Mouse (Mus musculus): ENCODE results near the gene Gm21294. TPM values are rescaled to one million over a fixed set of nuclear protein-coding genes. Genes with fewer than 3 reads are reported as not detected.
"Not testable (repeated sequence)": the region's sequence is repeated elsewhere in the genome, so short reads cannot be mapped to it uniquely, and the experiment has no call there.

Gene Gm21294
- polyA plus RNA-seq (2014; fragmentation: Nextera tagmentation; extraction: Ambion mirVana): not detected in 2 replicates

DNA sequence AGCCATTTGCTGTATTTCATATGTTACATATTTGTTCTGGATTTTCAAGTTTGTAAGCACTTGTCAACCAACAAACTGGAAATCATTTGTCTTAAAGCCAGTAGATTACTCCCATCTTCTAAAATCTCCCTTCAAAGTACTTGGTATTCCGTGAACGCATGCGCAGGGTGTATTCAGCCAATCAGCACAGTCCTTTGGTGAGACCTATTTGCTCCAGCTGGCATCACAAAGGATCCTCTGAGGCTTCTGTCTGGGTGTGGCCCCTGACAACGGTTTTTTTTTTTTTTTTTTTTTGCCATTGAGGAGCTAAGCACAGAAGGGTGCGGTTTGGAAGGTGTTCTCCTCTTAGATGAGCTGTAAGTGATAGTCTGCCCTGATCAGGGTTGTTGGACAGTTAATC is at the start of gene Gm21294:
TSS of gene Gm21294 (plus strand) at position 301 of the 400 bp plus-strand sequence.
- not testable (repeated sequence) for H3K36me3 ChIP-seq (ENCODE audit: control insufficient read depth, insufficient read depth, low read length); H3K4me1 ChIP-seq (ENCODE audit: control insufficient read depth, insufficient read depth, low read length); H3K4me3 ChIP-seq (ENCODE audit: low read depth, low read length); H3K9ac ChIP-seq (ENCODE audit: low read depth, low read length); H3K9me3 ChIP-seq (ENCODE audit: control insufficient read depth, low read length); H3K4me2 ChIP-seq (ENCODE audit: low read depth, low read length); DNase-seq (ENCODE audit: low spot score); H3K27ac ChIP-seq (replicated peaks; ENCODE audit: low read depth, low read length); H3K27me3 ChIP-seq (replicated peaks; ENCODE audit: control insufficient read depth, insufficient read depth, low read length); ATAC-seq (ENCODE audit: low read depth)
- 80% methylated on average over 1 of the region's 5 CpGs for WGBS

DNA sequence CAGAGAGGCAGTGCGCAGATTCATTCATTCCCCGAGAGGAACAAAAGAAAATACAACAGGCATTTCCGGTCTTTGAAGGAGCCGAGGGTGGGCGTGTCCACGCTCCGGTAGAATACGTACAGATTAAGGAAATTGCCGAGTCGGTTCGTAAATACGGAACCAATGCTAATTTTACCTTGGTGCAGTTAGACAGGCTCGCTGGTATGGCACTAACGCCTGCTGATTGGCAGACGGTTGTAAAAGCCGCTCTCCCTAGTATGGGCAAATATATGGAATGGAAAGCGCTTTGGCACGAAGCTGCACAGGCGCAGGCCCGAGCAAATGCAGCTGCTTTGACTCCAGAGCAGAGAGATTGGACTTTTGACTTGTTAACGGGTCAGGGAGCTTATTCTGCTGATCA is 73.6 kb downstream of the Gm21294 start:
- not testable (repeated sequence) for H3K27ac ChIP-seq (replicated peaks; ENCODE audit: low read depth, low read length); H3K4me3 ChIP-seq (ENCODE audit: low read depth, low read length); H3K4me1 ChIP-seq (ENCODE audit: control insufficient read depth, insufficient read depth, low read length); H3K9ac ChIP-seq (ENCODE audit: low read depth, low read length); H3K9me3 ChIP-seq (ENCODE audit: control insufficient read depth, low read length); H3K27me3 ChIP-seq (replicated peaks; ENCODE audit: control insufficient read depth, insufficient read depth, low read length); ATAC-seq (ENCODE audit: low read depth); H3K4me2 ChIP-seq (ENCODE audit: low read depth, low read length); DNase-seq (ENCODE audit: low spot score); H3K36me3 ChIP-seq (ENCODE audit: control insufficient read depth, insufficient read depth, low read length)
- WGBS: 100% methylated on average over 1 of the region's 21 CpGs

Measured in embryonic facial prominence, embryonic 14.5 days (tissue).